Mouse (Mus musculus) lung, embryonic 16.5 days (tissue): ENCODE measurements around the gene Mroh3. TPM values are rescaled to one million over a fixed set of nuclear protein-coding genes. Genes with fewer than 3 reads are reported as not detected.

Source experiments
- ATAC-seq: fragments of 200-750 bp; cut with Nextera tagmentation; 2 replicates; pipeline ENCODE4 v1.8.0; 2017; ENCODE audit warnings: low read depth, mild to moderate bottlenecking, moderate library complexity
- H3K27ac ChIP-seq: fragments of 300-500 bp; sonication (generic); 2 replicates; pipeline ENCODE4 v1.5.1; 2014; ENCODE audit warnings: mild to moderate bottlenecking, control low read depth, low read length
- H3K27me3 ChIP-seq: fragments of 300-500 bp; sonication (generic); 2 replicates; pipeline ENCODE4 v1.6.1; 2014; ENCODE audit warnings: low read depth, low read length, mixed read lengths; ENCODE audit not compliant: control insufficient read depth, insufficient read depth
- H3K36me3 ChIP-seq: fragments of 300-500 bp; sonication (generic); 2 replicates; pipeline ENCODE4 v1.6.1; 2014; ENCODE audit warnings: low read length; ENCODE audit not compliant: control insufficient read depth, insufficient read depth
- H3K4me1 ChIP-seq: fragments of 300-500 bp; sonication (generic); replicated peaks from 2 replicates; pipeline ENCODE4 v1.6.1; 2014; ENCODE audit warnings: low read length, mixed read lengths; ENCODE audit not compliant: control insufficient read depth, insufficient read depth
- H3K4me2 ChIP-seq: fragments of 300-500 bp; sonication (generic); 2 replicates; pipeline ENCODE4 v1.6.1; 2014; ENCODE audit warnings: low read depth, low read length, control low read depth
- H3K4me3 ChIP-seq: fragments of 300-500 bp; sonication (generic); 2 replicates; pipeline ENCODE4 v1.5.1; 2014; ENCODE audit warnings: mild to moderate bottlenecking, low read length, control low read depth
- H3K9ac ChIP-seq: fragments of 300-500 bp; sonication (generic); 2 replicates; pipeline ENCODE4 v1.6.1; 2014; ENCODE audit warnings: low read length, control low read depth
- H3K9me3 ChIP-seq: fragments of 300-500 bp; sonication (generic); 2 replicates; pipeline ENCODE4 v1.6.1; 2016; ENCODE audit warnings: low read length; ENCODE audit not compliant: control insufficient read depth
- WGBS: fragments of 180-500 bp; shearing (Covaris S2); extraction: QIAGEN DNeasy Blood & Tissue Kit; methylation state at CpG from one replicate; pipeline ENCODE4 v1.1.7; 2014; 5-methylcytosine and 5-hydroxymethylcytosine counted together
- polyA plus RNA-seq: library from polyadenylated mRNA; unstranded; fragments of >200 nt; fragmentation: Nextera tagmentation; extraction: Ambion mirVana; gene quantifications from 2 replicates; pipeline ENCODE4 v1.2.1, GENCODE M21; 2015

Gene Mroh3
- polyA plus RNA-seq, 1 experiment from 2014 or later: not detected

DNA sequence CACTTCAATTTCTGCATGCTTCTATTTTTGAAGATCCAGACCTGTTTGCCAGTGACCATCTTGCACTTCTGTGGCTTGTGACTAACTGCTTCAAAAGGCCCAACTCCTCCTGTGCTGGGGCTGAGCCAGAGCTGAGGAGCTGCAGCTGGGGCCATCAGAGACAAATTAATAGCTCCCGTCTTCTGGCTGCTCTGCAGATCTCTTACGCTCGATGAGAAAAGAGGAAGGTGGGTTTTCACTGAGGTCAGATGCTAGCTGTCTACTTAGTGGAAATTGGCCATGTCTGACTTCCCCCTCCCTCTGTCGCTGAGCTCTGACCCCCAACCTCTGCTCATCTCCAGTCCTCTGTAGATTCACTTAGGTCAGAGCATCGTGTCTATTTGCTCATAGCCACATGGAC lies 37.0 kb upstream of the Mroh3 start:
- Histone ChIP-seq H3K9ac (no peak overlapping the region), H3K27ac (no peak overlapping the region), H3K4me3 (no peak overlapping the region), H3K4me1 (no peaks in the 10 kb centered on the region), H3K36me3 (no peaks in the 10 kb centered on the region), H3K4me2 (no peak overlapping the region), H3K27me3 (no peaks in the 10 kb centered on the region), H3K9me3 (no peaks in the 10 kb centered on the region)
- 44% methylated on average over 5 of the region's 5 CpGs for WGBS
- ATAC-seq: no peak

DNA sequence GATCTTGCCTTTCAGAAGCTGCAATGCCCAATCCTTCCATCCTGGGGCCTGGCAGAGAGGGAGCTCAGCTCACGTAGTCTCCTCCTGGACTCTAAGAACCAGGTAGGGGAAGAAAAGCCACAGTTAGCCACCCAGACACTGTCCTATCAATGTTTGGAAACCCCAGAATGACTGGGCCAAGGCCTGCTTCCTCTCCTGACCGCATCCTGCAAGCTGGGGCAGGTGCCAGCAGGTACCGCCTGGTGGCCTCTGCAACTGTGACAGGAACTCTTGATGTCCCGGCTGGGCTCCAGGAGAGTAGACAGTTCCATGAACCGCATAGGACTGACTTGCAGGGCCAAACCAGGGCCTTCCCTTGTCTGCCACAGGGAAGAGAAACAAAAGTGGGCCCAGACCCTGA lies 34.8 kb upstream of the Mroh3 start:
- Histone ChIP-seq H3K27me3 (no peaks in the 10 kb centered on the region), H3K27ac (no peak overlapping the region), H3K4me1 (no peaks in the 10 kb centered on the region), H3K4me2 (no peak overlapping the region), H3K36me3 (no peaks in the 10 kb centered on the region), H3K9ac (no peak overlapping the region), H3K4me3 (no peak overlapping the region), H3K9me3 (no peaks in the 10 kb centered on the region)
- 81% methylated on average over 5 of the region's 5 CpGs for WGBS
- no peak for ATAC-seq

- H3K4me1 ChIP-seq: no peaks in the 10 kb centered on the region
- no peak overlapping the region for H3K9ac ChIP-seq
- no peaks in the 10 kb centered on the region; the same call in 1 of the 2 replicates for H3K9me3 ChIP-seq
- no peak overlapping the region for H3K27ac ChIP-seq
- no peak overlapping the region for H3K4me3 ChIP-seq
- no peak for ATAC-seq
- no peaks in the 10 kb centered on the region for H3K27me3 ChIP-seq
- WGBS: 77% methylated on average over 5 of the region's 5 CpGs
- H3K4me2 ChIP-seq: no peak overlapping the region
- H3K36me3 ChIP-seq: no peaks in the 10 kb centered on the region
These were observed 31.8 kb upstream of the Mroh3 start for GRCm38 (mm10) chr1:136244469-136244868.

GRCm38 (mm10) chr1:136241801-136242200 lies 29.2 kb upstream of the Mroh3 start:
- Histone ChIP-seq H3K27me3 (no peaks in the 10 kb centered on the region), H3K4me3 (no peak overlapping the region), H3K4me2 (no peak overlapping the region), H3K9ac (no peak overlapping the region), H3K9me3 (no peaks in the 10 kb centered on the region; the same call in 1 of the 2 replicates), H3K4me1 (no peaks in the 10 kb centered on the region), H3K27ac (no peak overlapping the region), H3K36me3 (no peaks in the 10 kb centered on the region)
- no peak for ATAC-seq
- WGBS: 83% methylated on average over 7 of the region's 7 CpGs

GRCm38 (mm10) chr1:136238495-136238894 lies 25.9 kb upstream of the Mroh3 start:
- 81% methylated on average over 4 of the region's 4 CpGs for WGBS
- Histone ChIP-seq H3K4me3 (no peak overlapping the region), H3K27me3 (no peaks in the 10 kb centered on the region), H3K27ac (no peak overlapping the region), H3K4me1 (peaks cover 4% of the 10 kb centered on the region), H3K9me3 (no peaks in the 10 kb centered on the region; the same call in 1 of the 2 replicates), H3K36me3 (no peaks in the 10 kb centered on the region), H3K4me2 (no peak overlapping the region), H3K9ac (no peak overlapping the region)
- ATAC-seq: no peak

DNA sequence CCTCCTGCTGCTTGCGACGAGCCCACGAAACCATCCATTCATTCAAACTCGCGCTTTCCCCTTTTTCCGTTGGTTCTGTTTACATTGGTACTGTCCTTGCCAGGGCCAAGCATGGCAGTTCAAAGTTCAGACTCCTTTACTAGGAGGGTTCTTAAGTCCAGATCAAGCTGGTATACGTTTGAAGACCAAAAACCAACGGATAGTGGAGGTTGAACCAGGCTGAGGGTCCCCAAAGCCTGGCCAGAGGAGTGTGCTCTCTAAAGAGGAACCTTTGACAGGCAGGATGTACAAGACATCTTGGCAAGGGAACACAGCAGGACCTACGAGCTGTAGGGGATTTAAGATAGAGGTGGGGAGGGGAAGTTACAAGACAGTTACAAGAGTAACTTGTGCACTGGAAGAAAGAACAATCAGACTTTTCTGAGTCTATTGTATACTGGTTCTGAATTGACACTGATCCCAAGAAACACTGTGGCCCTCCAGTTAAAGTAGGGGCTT lies 22.0 kb upstream of the Mroh3 start:
- Histone ChIP-seq H3K4me3 (peak overlapping the region; percentile 52), H3K9me3 (no peaks in the 10 kb centered on the region), H3K9ac (peak overlapping the region; percentile 70), H3K4me1 (peaks cover 19% of the 10 kb centered on the region), H3K4me2 (peak overlapping the region; percentile 75), H3K27ac (peak overlapping the region; percentile 48; the same call in 1 of the 2 replicates), H3K36me3 (no peaks in the 10 kb centered on the region), H3K27me3 (no peaks in the 10 kb centered on the region)
- peak; percentile 1; the same call in 1 of the 2 replicates for ATAC-seq
- WGBS: 2% methylated on average over 9 of the region's 9 CpGs

DNA sequence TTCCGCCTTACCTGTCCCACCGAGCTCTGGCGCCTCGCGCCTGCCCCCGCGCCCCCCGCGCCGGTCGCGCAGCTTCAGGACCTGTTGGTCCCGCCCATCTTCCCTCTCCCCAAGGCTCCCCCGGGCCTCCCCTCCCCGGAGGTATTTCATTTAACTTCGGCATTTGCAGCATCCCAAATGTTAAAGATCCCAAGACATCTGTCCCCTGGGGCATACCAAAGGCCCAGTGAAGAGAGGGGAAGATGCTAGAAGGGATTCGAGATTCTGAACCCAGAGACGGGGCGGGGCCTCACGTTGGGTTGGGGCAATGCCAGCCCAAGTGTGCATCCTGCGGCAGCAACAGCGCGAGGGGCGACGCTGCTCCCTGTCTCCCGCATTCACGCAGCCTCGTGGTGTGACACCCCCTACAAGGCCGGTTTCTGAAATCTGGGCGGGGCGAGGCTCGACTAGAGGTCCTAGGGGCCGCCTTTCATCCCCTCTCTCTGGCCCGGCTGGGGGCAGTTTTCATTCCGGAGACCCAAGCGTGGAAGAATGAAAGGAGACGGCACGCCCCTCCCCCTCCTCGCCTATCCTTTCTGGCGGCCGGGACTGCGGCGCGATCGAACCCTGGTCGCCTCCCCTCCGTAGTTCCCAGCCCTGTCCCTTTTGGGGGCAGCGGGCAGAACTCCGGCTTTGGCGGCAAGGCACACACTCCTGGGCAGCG lies 21.4 kb upstream of the Mroh3 start, which contains the start of gene Inava:
Gene Inava (minus strand): TSS at position 373 of the 703 bp plus-strand sequence.
- WGBS: under 1% methylated on average over 50 of the region's 51 CpGs

DNA sequence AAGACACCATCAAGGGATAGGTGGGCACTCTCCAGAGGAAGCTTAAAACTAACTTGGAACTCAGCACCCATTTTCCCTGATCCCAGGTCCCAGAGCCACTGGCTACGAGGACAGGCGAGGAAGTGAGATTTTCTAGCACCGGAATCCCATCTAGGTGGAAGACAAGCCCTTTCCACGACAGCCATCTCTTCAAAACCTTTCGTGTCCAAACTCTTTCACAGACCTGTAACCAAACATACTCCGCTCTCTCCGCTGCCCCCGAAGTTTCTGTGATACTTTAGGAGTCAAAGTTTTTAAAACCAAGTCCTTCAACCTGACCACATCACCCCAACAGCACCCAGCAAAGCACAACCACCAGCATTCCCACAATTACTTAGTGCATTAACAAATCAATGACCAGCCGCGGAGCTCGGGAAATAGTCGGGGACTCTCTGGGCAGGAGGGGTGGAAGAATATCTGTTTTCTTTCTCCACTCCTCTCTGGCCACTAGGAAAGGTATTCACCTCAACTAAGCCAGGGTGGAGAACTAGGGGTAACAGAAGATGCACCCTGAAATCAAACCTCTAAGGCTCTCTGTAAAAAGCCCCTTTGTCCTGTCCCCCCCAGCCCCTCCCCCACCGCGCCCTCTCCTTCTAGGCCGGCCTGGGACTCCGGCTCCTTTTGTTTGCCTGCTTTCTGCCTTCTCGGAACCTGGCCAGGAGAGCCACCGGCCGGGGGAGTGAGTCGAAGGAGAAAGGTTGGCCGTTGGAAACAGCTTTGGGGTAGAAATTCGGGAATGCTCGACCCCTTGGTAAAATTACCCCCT lies 20.6 kb upstream of the Mroh3 start:
- Histone ChIP-seq H3K4me1 (peaks cover 30% of the 10 kb centered on the region), H3K9me3 (no peaks in the 10 kb centered on the region), H3K27ac (peak overlapping the region; percentile 84), H3K9ac (peak overlapping the region; percentile 70), H3K36me3 (no peaks in the 10 kb centered on the region), H3K4me2 (peak overlapping the region; percentile 75), H3K4me3 (peak overlapping the region; percentile 52), H3K27me3 (no peaks in the 10 kb centered on the region)
- whole genome bisulfite sequencing: 2% methylated on average over 23 of the region's 23 CpGs
- no peak for ATAC-seq

More for the DNA sequence above, 21.4 kb upstream of the Mroh3 start, which contains the start of gene Inava:
- H3K9ac ChIP-seq: peak within 1 kb of the TSS; percentile 70
- H3K36me3 ChIP-seq: no peaks in the 10 kb centered on the region
- ATAC-seq: peak; percentile 74
- peaks cover 22% of the 10 kb centered on the region for H3K4me1 ChIP-seq
- H3K4me3 ChIP-seq: peak within 1 kb of the TSS; percentile 52
- H3K27me3 ChIP-seq: no peaks in the 10 kb centered on the region
- H3K9me3 ChIP-seq: no peaks in the 10 kb centered on the region
- peak within 1 kb of the TSS; percentile 84 for H3K27ac ChIP-seq
- H3K4me2 ChIP-seq: peak within 1 kb of the TSS; percentile 75

DNA sequence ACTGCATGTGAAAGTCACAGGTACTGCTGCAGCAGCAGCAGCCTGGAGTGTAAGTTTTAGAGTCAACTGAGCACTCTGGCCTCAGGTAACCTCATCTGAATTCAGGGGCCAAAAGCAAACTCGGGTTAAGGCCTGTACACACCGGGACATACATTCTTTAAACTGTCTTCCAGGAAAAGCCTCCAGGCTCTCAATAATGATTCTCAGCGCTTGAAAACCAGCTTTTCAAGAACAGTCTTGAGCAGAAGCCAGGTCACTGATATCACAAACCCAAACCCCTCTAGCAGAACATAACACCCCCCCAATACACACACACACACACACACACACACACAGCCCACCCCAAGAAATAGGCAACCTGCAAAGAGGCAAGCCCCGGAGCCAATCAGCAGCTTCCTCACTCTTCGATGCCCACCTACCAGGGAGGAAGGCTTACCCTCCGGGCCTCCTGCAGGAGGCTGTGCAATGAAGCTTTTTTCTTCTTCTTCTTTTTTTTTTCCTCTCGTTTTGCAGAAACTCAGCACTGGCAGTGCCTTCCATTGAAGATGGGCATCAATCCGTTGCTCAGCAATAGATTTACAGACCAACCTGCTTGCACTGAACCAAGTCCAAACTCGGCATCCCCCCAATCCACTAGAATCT lies 19.8 kb upstream of the Mroh3 start:
- no peak for ATAC-seq
- H3K4me3 ChIP-seq: peak overlapping the region; percentile 52
- peaks cover 38% of the 10 kb centered on the region for H3K4me1 ChIP-seq
- peak overlapping the region; percentile 75 for H3K4me2 ChIP-seq
- H3K9ac ChIP-seq: peak overlapping the region; percentile 70
- no peaks in the 10 kb centered on the region for H3K9me3 ChIP-seq
- H3K27me3 ChIP-seq: no peaks in the 10 kb centered on the region
- peak overlapping the region; percentile 84 for H3K27ac ChIP-seq
- WGBS: 3% methylated on average over 9 of the region's 9 CpGs
- no peaks in the 10 kb centered on the region for H3K36me3 ChIP-seq
